Mouse (Mus musculus) cortical plate, adult 2 months (tissue): Measurements from ENCODE around the gene Stab2.

Source experiments
- CTCF ChIP-seq: fragments of 200-500 bp; IDR thresholded peaks from 2 replicates; pipeline ENCODE4 v1.5.1; 2011; ENCODE audit warnings: mild to moderate bottlenecking, control low read depth, low read length; ENCODE audit not compliant: insufficient read depth; ENCODE audit errors: extremely low read depth
- POLR2A ChIP-seq: fragments of 200-500 bp; IDR thresholded peaks from 2 replicates; pipeline ENCODE4 v1.6.1; 2011; ENCODE audit warnings: mild to moderate bottlenecking, low read length, control low read depth; ENCODE audit not compliant: insufficient read depth; ENCODE audit errors: extremely low read depth

DNA sequence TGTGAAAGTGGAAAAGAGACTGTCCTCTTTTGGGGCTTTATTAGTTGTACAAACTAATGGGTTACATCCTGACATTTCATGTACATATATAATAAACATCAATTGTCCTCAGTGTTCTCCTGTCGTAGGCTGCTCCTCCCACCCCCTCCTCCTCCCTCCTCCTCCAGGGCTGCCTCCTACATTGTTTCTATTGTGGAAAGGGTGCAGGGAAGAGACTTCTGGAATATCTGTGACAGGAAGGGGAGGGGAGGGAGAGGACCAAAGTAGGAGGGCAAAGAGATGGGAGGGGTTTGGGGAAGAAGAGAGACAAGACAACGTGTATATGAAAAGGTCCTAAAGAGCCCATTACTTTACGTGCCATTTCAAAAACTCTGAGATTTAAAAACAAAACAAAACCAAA is 73.9 kb downstream of the Stab2 start:
- TF ChIP-seq POLR2A (no peak), CTCF (no peak)
